Mouse (Mus musculus): ENCODE data around the gene Usp5. TPM values are rescaled to one million over a fixed set of nuclear protein-coding genes. Genes with fewer than 3 reads are reported as not detected.
A peak's percentile ranks its signal among the peaks of the same experiment; 100 is the strongest.

Gene Usp5
- polyA plus RNA-seq, 1 experiment from 2014 or later, result 178 TPM

DNA sequence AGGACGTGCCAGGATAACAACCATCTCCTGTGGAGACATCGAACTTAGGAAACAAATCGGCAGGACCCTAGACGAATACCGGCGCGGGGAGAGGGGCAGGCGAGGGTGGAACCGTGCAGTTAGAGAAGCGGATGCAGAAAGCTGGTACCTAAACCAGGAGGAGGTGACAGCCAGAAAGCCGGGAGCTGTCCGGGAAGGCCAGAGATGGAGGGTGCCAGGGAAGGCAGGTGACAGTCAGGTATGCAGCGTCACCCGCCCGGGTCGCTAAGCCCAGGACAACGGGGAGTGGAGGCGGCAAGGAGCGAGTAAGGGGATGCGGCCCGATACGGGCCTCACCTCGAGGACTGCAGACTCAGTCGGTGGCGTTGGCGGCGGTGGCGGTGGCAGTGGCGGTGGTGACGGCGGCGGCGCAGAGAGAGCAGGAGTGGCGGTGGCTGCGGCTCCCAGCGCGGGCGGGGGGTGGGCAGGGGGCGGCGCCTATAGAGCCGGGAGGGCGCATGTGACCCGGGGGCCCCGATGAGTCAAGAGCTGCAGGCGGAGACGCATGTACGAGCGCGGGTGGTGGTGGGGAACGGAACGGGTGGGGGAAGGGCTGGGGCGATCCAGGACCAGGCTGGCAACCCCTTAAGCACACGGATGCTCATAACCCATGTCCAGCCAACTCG is 60.1 kb downstream of the Usp5 start, which contains the start of gene Eno2:
Eno2 (minus strand) TSS at position 573 of the 665 bp plus-strand sequence.
- H3K9ac ChIP-seq, result peak within 1 kb of the TSS; percentile 68
- peak within 1 kb of the TSS; percentile 49 for H3K4me3 ChIP-seq
- H3K36me3 ChIP-seq (ENCODE audit: poor library complexity, severe bottlenecking), result no peaks in the 10 kb centered on the region
- ATAC-seq, result peak; percentile 83
- peaks cover 25% of the 10 kb centered on the region for H3K4me1 ChIP-seq
- H3K9me3 ChIP-seq (replicated peaks), result no peaks in the 10 kb centered on the region
- no peak within 1 kb of the TSS for H3K27ac ChIP-seq
- under 1% methylated on average over 43 of the region's 54 CpGs for WGBS
- H3K27me3 ChIP-seq, result peaks cover 12% of the 10 kb centered on the region; the same call in 1 of the 2 replicates
- peak within 1 kb of the TSS; percentile 76 for H3K4me2 ChIP-seq

DNA sequence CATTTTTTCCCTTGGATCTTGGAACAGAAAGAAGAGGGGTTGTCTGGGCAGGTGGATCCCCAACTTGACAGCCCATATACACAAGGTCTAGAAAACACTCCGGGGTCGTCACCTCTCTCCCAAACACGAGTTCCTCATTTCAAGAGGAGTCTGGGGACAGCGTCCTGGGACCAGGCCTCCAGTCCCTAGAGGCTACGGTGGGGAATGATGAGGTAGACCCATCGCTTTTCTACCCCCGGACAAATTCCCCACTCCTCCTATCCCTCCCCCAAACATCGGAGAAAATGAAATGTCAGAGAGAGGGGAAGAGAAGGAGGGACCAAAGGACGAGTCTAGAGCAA is 60.6 kb downstream of the Usp5 start:
- Histone ChIP-seq H3K27ac (no peak overlapping the region), H3K36me3 (ENCODE audit: poor library complexity, severe bottlenecking) (no peaks in the 10 kb centered on the region), H3K4me3 (peak overlapping the region; percentile 49), H3K4me1 (peaks cover 25% of the 10 kb centered on the region), H3K27me3 (peaks cover 12% of the 10 kb centered on the region; the same call in 1 of the 2 replicates), H3K4me2 (peak overlapping the region; percentile 76), H3K9me3 (replicated peaks) (no peaks in the 10 kb centered on the region), H3K9ac (peak overlapping the region; percentile 68)
- WGBS, result 4% methylated on average over 9 of the region's 9 CpGs
- ATAC-seq, result peak; percentile 19

DNA sequence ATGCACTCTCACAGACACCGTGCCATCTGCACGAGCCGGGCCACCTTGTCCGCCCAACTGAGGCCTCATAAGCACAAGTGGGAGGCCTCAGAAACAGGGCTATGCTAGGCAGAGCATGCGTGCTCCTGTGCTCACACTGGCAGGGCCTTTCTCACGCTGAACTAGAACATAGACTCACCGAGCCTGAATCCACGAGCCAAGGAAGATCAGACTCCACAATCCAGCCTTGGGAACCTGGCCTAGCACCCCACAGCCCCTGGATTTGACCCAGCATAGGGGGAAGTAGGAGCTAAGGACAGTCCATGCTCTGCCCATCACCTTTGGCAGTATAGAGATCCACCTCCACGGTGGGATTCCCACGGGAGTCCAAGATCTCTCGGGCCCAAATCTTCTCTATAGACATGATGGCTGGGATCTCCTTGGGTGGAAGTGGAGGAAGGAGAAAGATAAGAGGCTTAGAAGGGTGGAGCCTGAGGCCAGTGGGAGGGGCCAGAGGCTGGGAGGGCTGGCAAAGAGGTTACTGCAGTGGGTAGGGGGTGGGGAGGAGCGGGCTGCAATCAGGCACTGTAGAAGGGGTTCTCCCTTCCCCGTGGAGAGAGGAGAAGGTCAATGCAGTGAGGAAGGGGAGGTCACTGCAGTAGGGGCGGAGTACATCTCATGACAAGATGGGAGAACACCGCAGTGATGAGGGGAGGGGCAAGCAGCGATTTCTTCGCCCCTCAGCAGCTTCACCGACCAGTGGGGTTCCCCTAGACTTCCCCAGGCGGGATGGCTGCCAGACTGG is 61.2 kb downstream of the Usp5 start:
- peak overlapping the region; percentile 49 for H3K4me3 ChIP-seq
- 22% methylated on average over 19 of the region's 19 CpGs for WGBS
- H3K27ac ChIP-seq, result no peak overlapping the region; the same call in 1 of the 2 replicates
- peak overlapping the region; percentile 68 for H3K9ac ChIP-seq
- peak overlapping the region; percentile 76 for H3K4me2 ChIP-seq
- H3K4me1 ChIP-seq, result peaks cover 25% of the 10 kb centered on the region
- no peaks in the 10 kb centered on the region for H3K9me3 ChIP-seq (replicated peaks)
- ATAC-seq, result peak; percentile 19; the same call in 1 of the 2 replicates
- no peaks in the 10 kb centered on the region for H3K36me3 ChIP-seq (ENCODE audit: poor library complexity, severe bottlenecking)
- H3K27me3 ChIP-seq, result peaks cover 12% of the 10 kb centered on the region; the same call in 1 of the 2 replicates

DNA sequence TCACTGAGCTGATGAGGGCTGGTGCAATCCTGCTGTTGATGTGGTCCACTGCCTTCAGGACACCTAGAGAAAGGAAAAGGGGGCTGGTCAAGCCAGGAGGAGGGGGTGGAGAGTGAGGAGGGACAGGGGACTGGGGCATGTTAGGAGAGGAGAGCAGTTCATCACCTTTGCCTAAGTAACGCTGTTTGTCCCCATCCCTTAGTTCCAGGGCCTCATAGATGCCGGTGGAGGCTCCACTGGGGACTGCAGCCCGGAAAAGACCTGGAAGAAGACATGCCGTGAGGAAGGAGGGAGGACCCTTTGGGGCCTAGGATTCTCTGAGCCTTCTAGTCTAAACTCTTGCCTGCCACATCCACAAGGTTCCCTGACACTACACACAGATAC is 61.8 kb downstream of the Usp5 start:
- peak overlapping the region; percentile 76; the same call in 1 of the 2 replicates for H3K4me2 ChIP-seq
- 22% methylated on average over 4 of the region's 4 CpGs for WGBS
- ATAC-seq, result no peak
- peaks cover 12% of the 10 kb centered on the region; the same call in 1 of the 2 replicates for H3K27me3 ChIP-seq
- no peak overlapping the region for H3K4me3 ChIP-seq
- no peak overlapping the region; the same call in 1 of the 2 replicates for H3K27ac ChIP-seq
- H3K9ac ChIP-seq, result no peak overlapping the region
- H3K4me1 ChIP-seq, result peaks cover 25% of the 10 kb centered on the region
- H3K36me3 ChIP-seq (ENCODE audit: poor library complexity, severe bottlenecking), result no peaks in the 10 kb centered on the region
- no peaks in the 10 kb centered on the region for H3K9me3 ChIP-seq (replicated peaks)

DNA sequence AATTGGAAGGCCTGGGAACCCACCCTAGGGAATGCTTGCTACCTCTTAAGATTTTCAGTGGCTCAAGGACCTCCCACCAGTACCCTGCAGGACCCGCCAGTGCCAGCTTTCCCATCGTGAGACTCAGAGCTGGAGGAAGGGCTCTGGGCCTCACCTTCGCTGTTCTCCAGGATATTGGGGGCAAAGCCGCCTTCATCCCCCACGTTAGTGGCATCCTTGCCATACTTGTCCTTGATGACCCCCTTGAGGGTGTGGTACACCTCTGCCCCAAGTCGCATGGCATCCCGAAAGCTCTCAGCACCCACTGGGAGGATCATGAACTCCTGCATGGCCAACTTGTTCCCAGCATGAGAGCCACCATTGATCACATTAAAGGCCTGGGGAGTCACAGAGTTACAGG is 63.3 kb downstream of the Usp5 start:
- Histone ChIP-seq H3K4me1 (peaks cover 25% of the 10 kb centered on the region), H3K4me2 (no peak overlapping the region), H3K4me3 (no peak overlapping the region), H3K9ac (no peak overlapping the region), H3K27ac (no peak overlapping the region), H3K9me3 (replicated peaks) (no peaks in the 10 kb centered on the region), H3K27me3 (peaks cover 12% of the 10 kb centered on the region; the same call in 1 of the 2 replicates), H3K36me3 (ENCODE audit: poor library complexity, severe bottlenecking) (no peaks in the 10 kb centered on the region)
- ATAC-seq, result no peak
- 89% methylated on average over 7 of the region's 7 CpGs for WGBS

Other genes with a start within 250 kb of the Usp5 start
- 0.13 TPM in 1 of 2 replicates, not detected in the other for gene C1s2, start 193.4 kb downstream of the Usp5 start, polyA plus RNA-seq (2015; fragmentation: Nextera tagmentation; extraction: Ambion mirVana)
- 34.8 and 36.6 TPM in 2 replicates for gene Lpcat3, start 166.5 kb downstream of the Usp5 start, polyA plus RNA-seq (2015; fragmentation: Nextera tagmentation; extraction: Ambion mirVana)
- gene Emg1, start 117.3 kb downstream of the Usp5 start, polyA plus RNA-seq (2015; fragmentation: Nextera tagmentation; extraction: Ambion mirVana), result 194 and 209 TPM in 2 replicates
- 289 and 292 TPM in 2 replicates for gene Phb2, start 117.1 kb downstream of the Usp5 start, polyA plus RNA-seq (2015; fragmentation: Nextera tagmentation; extraction: Ambion mirVana)
- 2.5 and 3.8 TPM in 2 replicates for gene Ptpn6, start 90.8 kb downstream of the Usp5 start, polyA plus RNA-seq (2015; fragmentation: Nextera tagmentation; extraction: Ambion mirVana)
- gene Grcc10, start 88.1 kb downstream of the Usp5 start, polyA plus RNA-seq (2015; fragmentation: Nextera tagmentation; extraction: Ambion mirVana), result 675 and 699 TPM in 2 replicates
- not detected in 2 replicates for gene Gm45234, start 73.5 kb downstream of the Usp5 start, polyA plus RNA-seq (2015; fragmentation: Nextera tagmentation; extraction: Ambion mirVana)
- gene Atn1, start 73.0 kb downstream of the Usp5 start, polyA plus RNA-seq (2015; fragmentation: Nextera tagmentation; extraction: Ambion mirVana), result 17.7 and 19.8 TPM in 2 replicates
- 15.4 and 19.4 TPM in 2 replicates for gene Eno2, start 59.8 kb downstream of the Usp5 start, polyA plus RNA-seq (2015; fragmentation: Nextera tagmentation; extraction: Ambion mirVana)
- 3.6 and 5.9 TPM in 2 replicates for gene Lrrc23, start 49.8 kb downstream of the Usp5 start, polyA plus RNA-seq (2015; fragmentation: Nextera tagmentation; extraction: Ambion mirVana)
- gene Spsb2, start 20.8 kb downstream of the Usp5 start, polyA plus RNA-seq (2015; fragmentation: Nextera tagmentation; extraction: Ambion mirVana), result 5.1 and 5.3 TPM in 2 replicates
- gene Tpi1, start 15.2 kb downstream of the Usp5 start, polyA plus RNA-seq (2015; fragmentation: Nextera tagmentation; extraction: Ambion mirVana), result 467 and 491 TPM in 2 replicates
- gene Cdca3, start 63 bp upstream of the Usp5 start, polyA plus RNA-seq (2015; fragmentation: Nextera tagmentation; extraction: Ambion mirVana), result 207 and 217 TPM in 2 replicates
- 0.46 and 0.74 TPM in 2 replicates for gene Gnb3, start 10.8 kb upstream of the Usp5 start, polyA plus RNA-seq (2015; fragmentation: Nextera tagmentation; extraction: Ambion mirVana)
- gene P3h3, start 28.3 kb upstream of the Usp5 start, polyA plus RNA-seq (2015; fragmentation: Nextera tagmentation; extraction: Ambion mirVana), result 11.4 and 12.4 TPM in 2 replicates
- gene Gpr162, start 34.5 kb upstream of the Usp5 start, polyA plus RNA-seq (2015; fragmentation: Nextera tagmentation; extraction: Ambion mirVana), result 11.7 and 13.4 TPM in 2 replicates
- gene Cd4, start 58.7 kb upstream of the Usp5 start, polyA plus RNA-seq (2015; fragmentation: Nextera tagmentation; extraction: Ambion mirVana), result 0.08 TPM in 2 replicates
- 1.3 and 1.9 TPM in 2 replicates for gene Lag3, start 82.2 kb upstream of the Usp5 start, polyA plus RNA-seq (2015; fragmentation: Nextera tagmentation; extraction: Ambion mirVana)
- gene Ptms, start 90.6 kb upstream of the Usp5 start, polyA plus RNA-seq (2015; fragmentation: Nextera tagmentation; extraction: Ambion mirVana), result 588 and 626 TPM in 2 replicates
- 398 and 409 TPM in 2 replicates for gene Mlf2, start 101.9 kb upstream of the Usp5 start, polyA plus RNA-seq (2015; fragmentation: Nextera tagmentation; extraction: Ambion mirVana)
- 89.0 and 99.3 TPM in 2 replicates for gene Cops7a, start 136.1 kb upstream of the Usp5 start, polyA plus RNA-seq (2015; fragmentation: Nextera tagmentation; extraction: Ambion mirVana)
- gene Pianp, start 167.2 kb upstream of the Usp5 start, polyA plus RNA-seq (2015; fragmentation: Nextera tagmentation; extraction: Ambion mirVana), result 13.0 and 16.1 TPM in 2 replicates
- gene Zfp384, start 179.7 kb upstream of the Usp5 start, polyA plus RNA-seq (2015; fragmentation: Nextera tagmentation; extraction: Ambion mirVana), result 18.1 and 19.9 TPM in 2 replicates
- 190 and 200 TPM in 2 replicates for gene Ing4, start 210.3 kb upstream of the Usp5 start, polyA plus RNA-seq (2015; fragmentation: Nextera tagmentation; extraction: Ambion mirVana)
- 19.1 and 20.9 TPM in 2 replicates for gene Acrbp, start 220.2 kb upstream of the Usp5 start, polyA plus RNA-seq (2015; fragmentation: Nextera tagmentation; extraction: Ambion mirVana)
- 0.38 and 0.44 TPM in 2 replicates for gene Lpar5, start 238.4 kb upstream of the Usp5 start, polyA plus RNA-seq (2015; fragmentation: Nextera tagmentation; extraction: Ambion mirVana)